8 mouse cellular contexts compared by ENCODE assay signal in genomic region chr16:13754400-13755190, GRCm38 (mm10). TPM values are rescaled to one million over a fixed set of nuclear protein-coding genes. Genes with fewer than 3 reads are reported as not detected.
DNase-seq lines count a peak whose midpoint lies in the region; ATAC-seq lines count a peak whose summit lies in the region.

No protein-coding gene starts in this region.

- peak overlapping the region; percentile 69 for H3K4me2 ChIP-seq in hindbrain, embryonic 15.5 days

- H3K9ac ChIP-seq in hindbrain, embryonic 15.5 days = peak overlapping the region; percentile 49

- WGBS in hindbrain, embryonic 15.5 days = under 1% methylated on average over 65 of the region's 65 CpGs

- DNase-seq in T-cell, adult 2 months (ENCODE audit: low spot score) = peak; percentile 93
- DNase-seq in cerebellum, postnatal 36 days = peak; percentile 91 to 95
- peak; percentile 91 for DNase-seq in frontal cortex, postnatal 36 days (ENCODE audit: low spot score in 2 of 2)
- peak; percentile 93 for DNase-seq in layer of hippocampus, postnatal 36 days
- peak; percentile 96 for DNase-seq in lung, postnatal 25 days (ENCODE audit: low spot score)
- peak; percentile 85 for DNase-seq in retina, adult 2 months (ENCODE audit: low read depth, low spot score)
- peak; percentile 92 for DNase-seq in thymus, postnatal 25 days

- H3K9me3 ChIP-seq in hindbrain, embryonic 15.5 days = no peaks in the 10 kb centered on the region

- no peaks in the 10 kb centered on the region for H3K27me3 ChIP-seq in hindbrain, embryonic 15.5 days

- peaks cover 7% of the 10 kb centered on the region; the same call in 1 of the 2 replicates for H3K4me1 ChIP-seq in hindbrain, embryonic 15.5 days (replicated peaks)

- peak overlapping the region; percentile 73 for H3K27ac ChIP-seq in hindbrain, embryonic 15.5 days (replicated peaks)

- ATAC-seq in hindbrain, embryonic 15.5 days (ENCODE audit: low FRiP score, low read depth) = peak; percentile 98

- peak overlapping the region; percentile 51 for H3K4me3 ChIP-seq in hindbrain, embryonic 15.5 days

- no peaks in the 10 kb centered on the region for H3K36me3 ChIP-seq in hindbrain, embryonic 15.5 days

RNA-seq across cellular contexts. Expression of gene Pla2g10, which starts 23.8 kb away (rescaled TPM):
- polyA plus RNA-seq in hindbrain, embryonic 15.5 days (2015; fragmentation: Nextera tagmentation; extraction: Ambion mirVana) = 0.43 and 0.47 TPM in 2 replicates
- total RNA-seq in layer of hippocampus, postnatal 36 days (2021) = not detected

RNA-seq across cellular contexts. Expression of gene Rrn3, which starts 25.9 kb away (rescaled TPM):
- 86.7 and 89.4 TPM in 2 replicates for polyA plus RNA-seq in hindbrain, embryonic 15.5 days (2015; fragmentation: Nextera tagmentation; extraction: Ambion mirVana)
- 10 to 100 TPM; 51.2 to 51.4 TPM for total RNA-seq in layer of hippocampus, postnatal 36 days (2021)

Comparison
In these comparisons a context has a peak if more than half of its experiments do, and no peak if none do; other contexts are left out.
1. Peak in every context shown above with its lines: DNase-seq, ATAC-seq, H3K4me3 ChIP-seq and H3K27ac ChIP-seq.